ENCODE assay signal across 8 mouse cellular contexts in the genomic region with DNA sequence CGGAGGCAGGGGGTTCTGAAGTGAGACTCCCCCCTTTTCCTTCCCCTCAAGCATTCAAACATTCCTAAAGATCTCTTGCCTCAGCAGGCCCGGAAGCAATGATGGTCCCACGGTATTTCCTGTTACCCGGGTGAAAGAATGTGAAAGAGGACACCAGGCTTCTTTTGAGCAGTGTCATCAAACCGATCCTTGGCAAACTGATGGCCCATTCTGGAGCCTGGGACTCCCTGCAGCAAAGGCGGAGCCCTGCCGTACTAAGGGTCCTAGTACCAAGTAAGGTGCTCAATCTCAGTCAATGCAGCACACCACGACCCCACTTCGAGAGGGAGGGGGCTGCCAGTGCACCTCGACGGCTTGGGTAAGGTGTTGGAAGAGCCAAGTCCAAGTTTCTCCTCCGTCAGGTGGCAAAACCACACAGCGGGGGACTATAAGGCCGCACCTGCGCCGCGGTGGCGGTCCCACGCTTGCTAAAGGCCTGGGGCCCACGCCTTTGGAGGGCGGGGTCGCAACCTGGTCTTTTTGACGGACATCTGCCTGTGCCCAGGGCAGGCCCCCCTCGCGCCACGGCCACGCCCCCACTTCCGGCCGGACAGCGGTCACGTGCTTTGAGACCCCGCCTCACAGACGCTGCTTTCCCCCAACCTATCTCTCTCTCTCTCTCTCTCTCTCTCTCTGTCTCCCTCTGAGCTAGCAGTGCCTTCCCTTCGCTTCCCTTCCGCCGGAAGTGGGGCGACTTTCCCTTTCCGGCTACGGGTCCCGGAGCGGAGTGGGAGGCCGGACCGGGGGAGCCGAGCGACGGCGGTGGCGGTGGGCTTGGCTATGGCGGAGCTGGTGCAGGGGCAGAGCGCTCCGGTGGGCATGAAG. TPM values are rescaled to one million over a fixed set of nuclear protein-coding genes. Genes with fewer than 3 reads are reported as not detected.
A peak's percentile ranks its signal among the peaks of the same experiment; 100 is the strongest.
DNase-seq lines count a peak whose midpoint lies in the region; ATAC-seq and TF ChIP-seq lines count a peak whose summit lies in the region.

A gene (plus strand): TSS at position 601 of the 864 bp plus-strand sequence.

- no peak for TF ChIP-seq CTCF in Patski (IDR thresholded peaks at IDR 0.05)

- ATAC-seq in Patski: peak; percentile 87
- ATAC-seq in hindbrain, embryonic 13.5 days (ENCODE audit: low FRiP score): peak; percentile 97

- peaks cover 5% of the 10 kb centered on the region; the same call in 1 of the 2 replicates for H3K9me3 ChIP-seq in hindbrain, embryonic 13.5 days

- H3K27ac ChIP-seq in hindbrain, embryonic 13.5 days: peak within 1 kb of the TSS; percentile 93

- peak within 1 kb of the TSS; percentile 90 for H3K4me2 ChIP-seq in hindbrain, embryonic 13.5 days

- peak within 1 kb of the TSS; percentile 98 for H3K9ac ChIP-seq in hindbrain, embryonic 13.5 days

- H3K36me3 ChIP-seq in hindbrain, embryonic 13.5 days: peaks cover 3% of the 10 kb centered on the region; the same call in 1 of the 2 replicates

- peak within 1 kb of the TSS; percentile 80 for H3K4me3 ChIP-seq in hindbrain, embryonic 13.5 days

- in situ Hi-C loops in Patski (cut with MboI; ENCODE audit: low pct_unique_long_range_greater_than_20kb): no loop called here

- WGBS in hindbrain, embryonic 13.5 days: under 1% methylated on average over 51 of the region's 51 CpGs

- peaks cover 24% of the 10 kb centered on the region for H3K4me1 ChIP-seq in hindbrain, embryonic 13.5 days (replicated peaks)

- peaks cover 8% of the 10 kb centered on the region for H3K27me3 ChIP-seq in Patski
- peaks cover 24% of the 10 kb centered on the region for H3K27me3 ChIP-seq in hindbrain, embryonic 13.5 days

- POLR2A ChIA-PET in Patski (lab: Charles Lee): interaction anchor here (0.5 kb wide), 1 partner anchor 245 kb away, joined by 7 read pairs; no protein-coding TSS in a partner anchor

- DNase-seq in Patski (ENCODE audit: low read depth, low spot score): peak; percentile 67
- DNase-seq in cerebellum, postnatal 14 days: peak; percentile 90 to 91
- DNase-seq in frontal cortex, postnatal 14 days (ENCODE audit: low spot score in 2 of 2): peak; percentile 79 to 82
- DNase-seq in layer of hippocampus, postnatal 25 days (ENCODE audit: extremely low spot score in 1 of 2, low spot score in 1 of 2): peak; percentile 81 to 82
- peak; percentile 93 for DNase-seq in lung, postnatal 25 days (ENCODE audit: low spot score)
- DNase-seq in retina, embryonic 14.5 days (ENCODE audit: low spot score): peak; percentile 93
- peak; percentile 83 for DNase-seq in thymus, postnatal 4 days

- CTCF ChIA-PET in Patski (lab: Charles Lee): no interaction called here

RNA-seq across cellular contexts. Expression of the gene that starts here (rescaled TPM):
- polyA plus RNA-seq in Patski (2021): 76.9 TPM
- polyA plus RNA-seq in hindbrain, embryonic 13.5 days (2015; fragmentation: Nextera tagmentation; extraction: Ambion mirVana): 59.2 and 62.7 TPM in 2 replicates
- 10 to 100 TPM; 35.5 to 45.6 TPM for total RNA-seq in layer of hippocampus, postnatal 25 days (2021)

Comparison
In these comparisons a context has a peak if more than half of its experiments do, and no peak if none do; other contexts are left out.
1. Peak in every context shown above with its lines: DNase-seq, ATAC-seq, H3K4me3 ChIP-seq and H3K27ac ChIP-seq.